Mouse (Mus musculus) frontal cortex, adult (tissue): ENCODE results near the gene Kcna2.

ENCODE experiments used
- ATAC-seq: cut with Nextera tagmentation; 2 replicates; pipeline ENCODE4 v1.9.2; 2017; ENCODE audit warnings: mild to moderate bottlenecking, moderate library complexity, mixed read lengths; ENCODE audit not compliant: low TSS enrichment

Gene Kcna2

DNA sequence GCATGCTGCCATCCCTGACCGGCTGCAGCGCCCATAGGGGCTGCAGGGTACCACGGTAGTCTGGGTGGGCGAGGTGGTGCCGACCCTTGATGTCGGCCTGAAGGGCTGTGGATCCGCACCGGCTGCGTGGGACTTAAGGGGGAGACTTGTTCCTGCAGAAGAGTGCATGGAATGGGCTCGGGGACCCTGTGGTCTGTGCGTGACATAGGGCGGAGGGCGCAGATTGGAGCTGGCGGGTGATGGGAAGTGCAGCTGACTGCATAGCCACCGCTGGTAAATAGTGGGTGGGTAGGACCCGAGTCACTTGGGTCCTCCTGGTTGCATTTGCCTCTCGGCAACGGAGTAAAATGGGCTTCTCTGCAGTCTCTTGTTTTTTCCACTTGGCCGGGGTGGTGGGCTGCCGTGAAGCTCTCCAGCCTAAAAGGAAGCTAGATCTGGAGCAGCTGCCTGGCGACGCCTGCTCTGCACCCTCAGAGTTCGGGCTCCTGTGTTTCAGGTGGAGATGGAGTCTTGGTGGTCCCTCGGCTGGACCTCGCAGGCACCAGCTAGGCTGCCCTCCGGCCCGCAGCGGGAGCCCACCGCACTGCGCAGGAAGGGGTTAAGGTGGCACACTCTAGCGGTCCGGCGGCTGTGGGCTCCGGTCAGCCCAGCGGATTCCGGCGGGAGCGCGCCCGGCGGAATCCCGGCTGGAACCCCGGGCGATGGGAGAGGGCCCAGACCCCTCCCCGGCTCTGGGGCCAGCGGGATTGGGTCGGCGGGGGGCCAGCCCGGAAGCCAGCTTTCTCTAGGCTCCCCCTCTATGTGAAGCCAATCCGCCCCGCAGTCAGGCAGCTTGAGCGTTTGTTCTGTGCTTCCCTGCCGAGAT, 1.1 kb downstream of the Kcna2 start:
- peak; percentile 34 for ATAC-seq

DNA sequence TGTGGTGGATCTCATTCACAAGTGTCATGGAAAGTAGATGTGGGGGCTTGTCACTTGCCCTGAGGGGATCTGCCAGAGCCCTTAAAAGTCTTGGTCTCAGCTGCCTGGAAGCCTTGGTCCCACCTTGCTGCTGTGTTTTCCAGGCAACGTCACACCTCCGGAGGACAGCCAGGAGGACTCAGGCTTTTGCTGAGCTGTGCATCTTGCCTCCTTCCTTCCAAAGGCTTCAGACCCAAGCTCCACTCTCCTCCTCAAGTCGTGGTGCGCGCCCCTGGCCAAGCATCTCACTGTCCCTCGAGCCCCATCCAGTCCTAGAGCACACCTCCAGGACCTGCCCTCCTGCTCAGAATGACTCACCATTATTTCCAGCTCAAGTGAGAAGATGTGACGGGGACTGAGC, 2.1 kb downstream of the Kcna2 start:
- peak; percentile 24 for ATAC-seq

DNA sequence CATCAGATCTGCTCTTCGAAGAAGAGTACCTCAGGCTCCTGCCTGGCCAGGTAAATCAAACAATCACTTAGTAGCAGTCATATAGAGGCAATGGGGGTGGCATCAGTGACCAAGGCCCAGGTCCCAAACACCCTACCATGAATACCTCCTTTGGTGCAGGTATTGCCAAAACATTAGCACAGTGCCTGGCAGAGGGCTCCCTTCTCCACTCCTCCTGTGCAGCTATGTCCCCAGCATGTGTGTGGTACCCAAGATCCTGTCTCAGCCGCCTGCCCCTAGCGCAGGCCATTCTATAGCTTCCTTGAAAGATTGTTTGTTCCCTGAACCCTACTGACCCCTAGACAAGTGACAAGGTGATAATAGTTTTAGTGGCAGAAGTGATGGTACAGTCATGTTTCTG, 2.5 kb downstream of the Kcna2 start:
- ATAC-seq: no peak

DNA sequence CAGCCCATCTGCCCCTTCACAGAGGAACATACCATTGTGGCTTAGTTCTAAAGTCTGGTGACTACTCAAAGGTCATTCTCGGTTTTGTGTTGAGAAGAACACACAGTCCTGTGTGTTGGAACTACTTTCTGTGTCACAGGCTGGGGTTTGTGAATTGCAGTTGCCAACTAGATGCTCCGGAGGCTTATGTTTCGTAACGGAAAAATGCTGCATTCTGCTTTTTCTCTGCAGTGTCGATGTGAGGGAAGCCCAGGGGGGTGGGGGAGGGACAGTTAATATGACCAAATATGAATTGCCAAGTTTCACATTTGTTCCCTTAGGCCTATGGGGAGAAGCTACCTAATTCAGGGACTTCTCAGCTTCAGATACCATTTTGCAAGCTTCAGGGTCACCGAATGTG, 5.0 kb downstream of the Kcna2 start:
- ATAC-seq: no peak

DNA sequence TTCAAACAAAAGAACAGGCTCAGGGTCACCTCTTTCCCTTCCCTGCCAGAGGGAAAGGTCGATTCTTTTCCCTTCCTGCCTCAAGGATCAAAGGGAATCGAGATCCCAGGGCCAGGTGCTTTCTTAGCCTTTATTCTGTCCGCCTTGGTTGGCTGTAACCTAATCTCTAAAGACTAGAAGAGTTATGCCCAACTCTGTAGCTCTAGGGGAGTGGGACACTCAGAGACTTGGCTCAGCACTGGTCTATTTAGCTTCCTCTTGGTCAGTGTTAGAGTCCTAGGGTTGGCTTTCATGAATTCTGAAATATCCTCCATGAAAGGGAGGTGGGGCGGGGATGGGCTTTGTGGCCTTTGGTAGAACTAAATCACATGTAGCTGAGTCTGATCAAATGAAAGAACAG, 11.6 kb downstream of the Kcna2 start:
- no peak for ATAC-seq

DNA sequence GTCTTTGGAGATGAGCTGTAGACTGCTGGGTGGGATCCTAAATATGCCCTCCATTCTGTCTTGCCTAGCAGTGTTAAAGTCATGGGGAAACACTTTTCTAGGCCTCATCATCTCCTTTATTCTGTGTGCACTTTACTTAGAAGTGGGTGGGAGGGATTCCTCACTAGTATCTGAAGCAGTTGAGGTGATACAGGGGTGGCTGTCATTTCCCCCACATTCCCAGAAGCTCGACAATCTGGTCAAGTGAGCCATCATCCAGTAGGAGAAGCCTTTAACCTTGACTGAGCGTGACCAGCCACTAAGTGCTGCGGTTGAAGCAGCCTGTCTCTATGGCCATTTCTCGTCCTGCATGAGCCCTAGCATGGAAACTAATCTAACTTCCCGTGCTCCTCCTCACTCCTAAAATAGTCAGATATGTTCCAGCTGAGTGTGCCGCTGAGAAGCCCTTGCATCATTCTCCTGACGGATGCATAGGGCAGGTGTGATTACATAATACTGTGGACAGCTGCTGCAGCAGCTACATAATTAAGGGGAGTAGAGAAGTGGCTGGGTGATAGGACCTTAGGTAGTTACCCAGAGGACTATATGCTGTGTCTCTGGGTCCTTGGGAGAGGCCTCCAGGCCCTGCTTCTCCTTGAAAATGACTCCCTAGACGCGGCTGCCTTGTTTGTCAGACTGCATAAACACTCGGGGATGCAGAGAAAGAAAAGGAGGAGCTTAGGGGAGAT, 12.2 kb downstream of the Kcna2 start:
- ATAC-seq: peak; percentile 41

DNA sequence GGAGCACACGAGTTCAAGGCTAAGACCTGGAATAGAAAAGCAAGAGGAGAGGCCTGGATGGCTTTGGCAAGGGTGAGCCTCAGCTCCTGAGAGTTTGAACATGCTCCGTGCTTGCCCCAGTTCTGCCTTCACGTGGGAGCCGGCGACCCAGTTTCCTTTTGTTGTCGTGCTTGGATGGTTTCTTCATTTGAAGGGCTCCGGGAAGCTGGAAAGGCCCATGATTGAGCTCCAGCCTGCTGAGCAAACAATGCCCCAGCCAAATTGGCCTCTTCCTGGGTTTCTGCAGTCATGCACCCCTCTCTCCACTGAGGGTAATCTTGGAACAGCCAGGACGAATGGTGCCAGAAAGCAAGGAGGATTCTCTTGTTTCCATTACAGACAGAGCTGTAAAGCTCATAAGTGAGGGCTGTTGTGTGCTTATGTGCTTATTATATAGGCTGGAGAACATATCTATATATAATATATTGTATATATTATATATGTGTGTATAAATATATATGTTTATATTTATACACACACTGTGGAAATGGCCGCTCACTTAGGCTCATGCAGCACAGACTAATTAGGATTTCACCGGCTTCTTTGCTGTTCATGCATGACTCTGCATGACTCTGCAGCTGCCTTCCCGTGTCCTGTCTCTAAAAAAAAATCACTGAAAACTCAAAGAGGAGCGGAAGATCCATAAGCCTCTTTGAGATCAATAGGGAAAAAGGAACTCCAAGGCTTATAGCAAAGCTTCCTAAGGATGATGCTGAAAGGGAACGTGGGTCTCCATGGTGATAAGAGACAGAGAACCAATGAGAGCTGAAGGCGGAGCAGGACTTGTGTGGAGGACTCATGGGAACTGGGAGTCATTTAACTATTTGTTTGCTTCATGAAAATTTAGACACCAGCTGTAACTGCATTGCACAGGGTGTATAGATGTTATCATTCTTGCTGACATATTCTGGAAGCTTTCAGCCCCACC, 13.1 kb downstream of the Kcna2 start:
- ATAC-seq: peak; percentile 81

DNA sequence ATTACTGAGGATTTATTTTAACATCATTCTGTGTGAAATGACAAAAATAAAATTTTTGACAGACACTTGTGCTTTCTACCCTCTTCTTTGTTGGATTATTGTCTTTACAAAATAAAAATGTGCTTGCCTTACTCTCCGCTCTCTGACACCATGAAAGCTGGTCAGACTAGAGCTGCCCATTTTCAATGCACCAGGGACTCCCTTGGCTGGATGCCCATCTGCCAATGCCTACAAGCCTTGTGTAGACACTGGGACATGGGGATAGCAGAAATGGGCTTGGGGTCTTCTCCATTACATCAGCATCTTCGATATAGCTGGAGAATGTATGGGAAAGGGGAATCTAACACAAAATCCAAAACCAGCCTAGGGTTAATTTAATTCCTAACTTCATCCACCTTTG, 14.0 kb downstream of the Kcna2 start:
- no peak for ATAC-seq

DNA sequence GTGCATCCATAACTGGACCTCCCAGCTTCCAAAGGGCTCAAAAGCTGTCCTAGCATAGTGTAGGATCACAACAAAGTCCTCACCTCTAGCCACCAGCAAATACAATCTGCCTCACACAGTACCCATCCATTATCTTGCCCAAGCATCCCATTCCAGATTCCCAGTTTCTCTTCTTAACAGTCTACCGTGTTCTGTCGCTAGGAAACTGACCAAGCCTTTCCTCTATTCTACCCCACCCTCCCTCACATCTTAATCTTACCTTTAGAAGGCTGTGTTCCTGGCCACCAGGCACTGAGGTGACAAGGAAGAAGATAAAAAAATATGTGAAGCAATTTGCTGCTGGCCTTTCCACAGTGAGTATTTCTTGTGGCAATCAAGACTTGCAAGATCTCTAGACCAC, 14.8 kb downstream of the Kcna2 start:
- no peak for ATAC-seq

DNA sequence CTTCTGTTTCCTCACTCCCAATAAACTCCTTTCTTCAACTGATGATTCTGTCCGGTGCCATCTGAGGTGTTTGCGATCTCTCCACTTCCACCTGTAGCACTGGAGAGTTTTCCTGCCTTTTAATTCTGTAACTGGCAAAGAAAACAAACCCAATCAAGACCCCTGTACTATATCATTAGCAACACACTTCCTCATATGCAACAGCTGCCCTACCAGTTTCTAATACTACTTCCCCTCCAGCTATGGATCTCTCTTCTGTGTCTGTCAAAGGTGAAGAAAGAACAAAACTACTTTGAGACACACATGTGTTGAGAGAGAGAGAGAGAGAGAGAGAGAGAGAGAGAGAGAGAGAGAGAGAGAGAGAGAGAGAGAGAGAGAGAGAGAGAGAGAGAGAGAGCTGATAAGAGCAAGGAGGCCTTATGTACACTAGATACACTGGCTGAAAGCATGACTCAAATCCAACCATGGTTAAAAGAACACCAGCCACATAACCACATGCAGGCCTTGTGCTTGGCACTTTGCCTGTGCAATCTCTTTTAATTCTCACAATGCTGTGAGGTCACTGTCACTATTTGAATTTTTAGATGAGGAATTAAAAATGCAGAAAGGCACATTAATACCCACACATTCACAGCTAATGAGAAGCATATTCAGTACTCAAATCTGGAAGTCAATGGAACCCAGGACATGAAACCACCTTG, 19.1 kb downstream of the Kcna2 start:
- ATAC-seq: no peak

DNA sequence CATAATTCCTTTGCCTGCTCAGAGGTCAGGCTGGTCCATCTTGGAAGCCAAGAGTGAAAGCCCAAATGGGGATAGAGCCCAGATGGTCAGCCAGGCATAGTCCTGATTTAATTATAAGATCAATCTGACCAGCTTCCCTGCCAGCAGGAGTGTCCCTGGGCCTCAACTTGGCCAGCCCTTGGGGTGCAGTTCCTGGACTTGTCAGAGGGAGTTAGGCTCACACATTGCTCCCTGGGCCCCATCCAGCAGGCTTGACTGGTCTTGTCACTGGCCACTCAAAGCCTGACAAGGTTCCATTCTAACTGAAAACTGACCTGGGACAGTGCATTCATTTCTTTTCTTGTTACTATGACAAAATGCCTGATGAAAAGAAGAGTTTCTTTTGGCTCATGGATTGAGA, 21.4 kb downstream of the Kcna2 start:
- no peak for ATAC-seq

DNA sequence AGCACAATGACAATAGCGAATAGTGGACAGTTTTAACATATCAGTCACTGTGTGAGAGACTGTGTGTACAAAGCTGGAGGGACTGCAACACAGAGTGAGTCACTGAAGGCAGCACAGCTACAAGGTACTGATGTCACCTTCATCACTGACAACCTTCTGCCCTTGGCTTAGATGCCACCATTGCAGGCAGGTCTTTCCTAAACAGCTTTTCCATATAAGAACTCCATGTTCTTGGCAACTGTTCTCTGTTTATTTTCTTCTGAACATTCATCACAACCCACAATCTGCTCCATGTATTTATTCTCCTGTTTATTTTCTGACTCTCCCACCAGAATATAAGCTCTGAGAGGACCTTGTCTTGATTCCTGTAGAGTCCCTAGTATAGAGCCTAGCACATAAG, 26.7 kb downstream of the Kcna2 start:
- ATAC-seq: no peak

DNA sequence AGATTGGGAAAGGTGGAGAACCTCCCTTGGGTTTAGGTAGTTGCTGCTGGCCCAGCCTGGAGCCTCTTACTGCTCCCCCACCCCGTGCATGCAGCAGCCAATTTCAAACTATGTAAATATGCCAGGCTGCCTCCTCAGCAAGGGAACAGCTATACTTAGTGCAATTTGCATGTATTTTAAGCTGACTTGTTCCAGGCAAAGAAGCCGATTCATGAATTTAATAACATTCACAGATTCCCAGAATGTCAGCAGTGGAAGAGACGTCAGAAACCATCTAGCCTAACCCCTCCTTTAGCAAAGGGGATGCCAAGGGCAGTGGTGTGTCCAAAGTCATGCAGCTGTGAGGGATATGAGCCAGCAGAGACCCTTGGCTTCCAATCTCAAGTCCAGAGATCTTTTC, 27.5 kb downstream of the Kcna2 start:
- peak; percentile 89 for ATAC-seq

DNA sequence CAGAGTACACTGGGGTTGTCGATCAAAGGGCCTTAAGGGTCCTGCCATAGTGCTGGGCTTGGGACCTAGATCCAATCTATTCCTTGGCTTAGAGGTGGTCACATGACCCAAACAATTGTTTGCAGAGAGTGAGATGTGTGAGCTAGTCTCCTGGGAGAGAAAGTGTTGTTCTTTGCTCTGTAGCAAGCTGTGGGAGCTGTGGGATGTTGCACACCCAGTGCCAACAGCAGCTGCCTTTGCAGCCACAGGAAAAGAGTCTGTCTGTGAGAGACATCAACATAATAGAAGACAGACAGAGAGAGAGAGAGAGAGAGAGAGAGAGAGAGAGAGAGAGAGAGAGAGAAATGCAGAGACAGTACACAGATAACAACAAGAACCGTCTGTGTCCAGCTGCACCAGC, 28.3 kb downstream of the Kcna2 start:
- ATAC-seq: peak; percentile 71

DNA sequence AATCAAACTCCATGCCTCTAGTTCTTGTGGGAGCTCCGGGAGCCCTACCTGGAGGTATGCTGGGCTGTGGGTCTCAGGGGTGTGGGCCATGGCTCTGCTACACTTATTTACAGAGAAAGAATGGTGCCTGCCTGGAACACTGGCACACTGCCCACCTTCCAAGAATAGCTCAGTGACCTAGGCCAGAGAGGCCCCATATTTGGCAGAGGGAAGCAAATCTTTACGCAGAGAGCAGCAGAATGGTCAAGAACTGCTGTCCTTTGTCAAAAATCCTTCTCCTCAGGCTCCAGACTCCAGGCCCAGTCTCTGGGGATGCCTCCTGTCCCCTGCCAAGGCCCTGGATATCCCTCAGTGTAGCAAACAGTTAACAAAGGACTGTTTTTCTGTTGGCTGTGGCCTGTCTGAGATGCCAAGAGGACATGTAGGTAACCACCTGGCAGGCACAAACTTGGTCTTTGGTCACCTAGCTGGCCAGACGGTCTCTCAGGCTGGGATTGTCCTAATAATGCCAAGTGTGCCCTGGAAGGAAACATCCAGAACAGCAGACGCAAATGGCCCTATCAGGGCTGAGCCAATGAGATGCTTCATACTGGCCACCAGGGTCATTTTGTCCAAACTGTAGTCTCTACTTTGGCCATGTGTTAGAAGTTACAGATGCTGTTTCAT, 29.8 kb downstream of the Kcna2 start:
- no peak for ATAC-seq

DNA sequence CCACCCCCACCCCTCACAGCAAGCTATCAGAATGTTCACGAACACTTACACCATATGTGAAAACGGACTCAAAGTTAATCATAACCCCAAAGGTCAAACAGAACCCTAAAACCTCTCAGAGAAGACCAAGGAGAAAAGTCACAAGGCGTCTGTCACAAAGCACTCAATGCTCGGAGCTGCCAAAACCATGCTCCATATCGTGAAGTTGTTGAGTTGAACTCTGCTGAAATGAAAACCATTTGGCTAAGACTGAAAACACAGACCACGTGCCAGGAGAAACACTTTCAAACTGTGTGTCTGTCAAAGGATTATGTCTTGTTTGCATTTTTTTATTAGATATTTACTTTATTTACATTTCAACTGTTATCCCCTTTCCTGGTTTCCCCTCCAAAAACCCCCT, 30.9 kb downstream of the Kcna2 start:
- no peak for ATAC-seq

DNA sequence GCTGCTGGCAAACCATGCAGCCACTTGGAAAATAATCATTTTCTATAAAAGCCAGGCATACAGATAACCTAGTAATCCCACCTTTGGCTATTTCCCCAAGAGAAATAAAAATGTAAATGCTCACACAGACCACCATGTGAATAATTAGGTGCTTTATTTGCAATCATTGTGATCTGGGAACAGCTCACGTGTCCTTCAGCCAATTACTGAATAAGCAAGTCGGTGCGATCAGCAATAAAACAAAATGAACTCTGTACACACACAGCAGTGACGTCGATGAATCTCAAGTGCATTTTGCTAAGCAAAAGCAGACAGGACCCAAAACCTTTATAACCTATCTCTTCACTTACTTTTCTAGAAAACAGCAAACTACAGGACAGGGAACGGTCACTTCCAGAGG, 31.7 kb downstream of the Kcna2 start:
- ATAC-seq: no peak

DNA sequence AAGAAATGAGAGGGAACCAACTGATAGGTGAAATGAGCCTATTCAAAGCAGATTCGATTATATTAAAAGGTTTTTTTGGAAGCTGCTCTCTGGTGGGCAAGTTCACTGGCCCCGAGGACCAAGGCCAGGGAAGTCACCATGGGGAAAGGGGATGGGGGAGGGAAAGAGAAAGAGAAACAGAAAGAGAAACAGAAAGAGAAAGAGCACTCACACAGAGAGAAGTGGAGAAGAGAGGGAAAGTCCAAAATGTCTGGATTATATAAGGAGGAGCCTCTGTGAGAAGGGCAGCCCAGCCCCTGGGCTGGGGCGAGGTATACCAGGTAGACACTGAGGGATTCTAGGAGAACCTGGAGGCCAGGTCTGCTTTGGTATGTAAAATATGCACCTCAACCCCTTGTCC, 33.5 kb downstream of the Kcna2 start:
- no peak for ATAC-seq

DNA sequence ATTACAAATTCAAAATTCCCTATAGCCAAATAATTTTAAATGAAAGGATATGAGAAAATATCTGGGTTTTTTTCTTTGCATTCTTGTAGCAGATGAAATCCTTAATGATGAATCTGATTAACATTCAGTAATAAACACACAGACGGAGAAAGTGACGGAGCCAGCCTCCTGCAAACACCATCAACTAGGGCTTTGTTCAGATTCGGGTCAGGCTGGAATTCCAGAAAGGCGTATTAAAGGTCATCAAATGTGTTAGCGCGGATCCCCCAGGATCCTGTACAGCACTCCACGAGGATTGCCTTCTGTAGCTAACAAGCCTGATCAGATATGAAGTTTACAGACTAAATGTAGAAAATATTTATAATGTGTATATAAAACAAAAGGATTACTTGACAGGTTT, 46.2 kb downstream of the Kcna2 start:
- ATAC-seq: no peak

DNA sequence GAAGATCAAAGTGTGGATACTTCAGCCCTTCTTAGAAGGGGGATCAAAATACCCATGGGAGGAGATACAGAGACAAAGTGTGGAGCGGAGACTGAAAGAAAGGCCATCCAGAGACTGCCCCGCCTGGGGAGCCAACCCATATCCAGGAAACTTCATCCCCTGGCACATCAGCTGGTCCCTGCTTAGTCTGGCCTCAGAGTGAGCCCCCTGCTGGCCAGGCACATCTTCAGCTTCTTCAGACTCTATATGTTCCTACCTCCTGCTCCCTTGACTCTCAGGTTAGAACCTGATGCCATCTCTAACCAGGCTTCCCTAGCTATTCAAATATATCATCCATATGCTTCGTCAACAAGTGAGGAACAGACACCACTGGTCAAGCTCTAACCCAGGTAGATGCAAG, 48.1 kb downstream of the Kcna2 start:
- peak; percentile 91 for ATAC-seq

DNA sequence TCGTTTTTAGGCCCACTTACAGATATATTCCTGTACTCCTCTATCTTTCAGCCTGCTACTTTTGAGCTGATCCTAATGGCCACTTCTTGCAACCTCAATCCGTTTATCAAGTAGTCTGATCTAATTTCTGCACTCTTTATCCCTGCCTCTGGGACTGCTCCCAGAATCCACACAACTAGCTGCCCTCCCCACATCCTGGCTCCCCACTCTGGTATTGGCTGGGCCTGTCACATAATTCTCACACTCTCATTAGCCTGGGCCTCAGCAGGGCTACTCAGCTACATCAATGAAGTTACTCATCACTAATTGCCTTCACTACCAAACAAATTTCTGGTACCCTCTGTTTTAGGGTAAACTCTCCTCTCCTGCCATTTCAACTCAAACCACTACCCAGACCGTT, 49.5 kb downstream of the Kcna2 start:
- ATAC-seq: peak; percentile 70
